Mouse (Mus musculus) hindbrain, embryonic 13.5 days (tissue): ENCODE results near the gene Glipr2. TPM values are rescaled to one million over a fixed set of nuclear protein-coding genes. Genes with fewer than 3 reads are reported as not detected.

Experiments used
- ATAC-seq: fragments of 200-750 bp; cut with Nextera tagmentation; 2 replicates; pipeline ENCODE4 v1.8.0; 2017; ENCODE audit warnings: moderate TSS enrichment; ENCODE audit not compliant: low FRiP score
- H3K27ac ChIP-seq: fragments of 300-500 bp; sonication (generic); 2 replicates; pipeline ENCODE4 v1.5.1; 2015; ENCODE audit warnings: inconsistent platforms, mild to moderate bottlenecking, moderate library complexity
- H3K27me3 ChIP-seq: fragments of 300-500 bp; sonication (generic); 2 replicates; pipeline ENCODE4 v1.6.1; 2015; ENCODE audit warnings: mild to moderate bottlenecking, inconsistent platforms
- H3K36me3 ChIP-seq: fragments of 300-500 bp; sonication (generic); 2 replicates; pipeline ENCODE4 v1.6.1; 2015; ENCODE audit warnings: mild to moderate bottlenecking, inconsistent platforms
- H3K4me1 ChIP-seq: fragments of 300-500 bp; sonication (generic); replicated peaks from 2 replicates; pipeline ENCODE4 v1.6.1; 2015; ENCODE audit warnings: inconsistent platforms
- H3K4me2 ChIP-seq: fragments of 300-500 bp; sonication (generic); 2 replicates; pipeline ENCODE4 v1.6.1; 2015; ENCODE audit warnings: inconsistent platforms, mild to moderate bottlenecking, moderate library complexity
- H3K4me3 ChIP-seq: fragments of 300-500 bp; sonication (generic); 2 replicates; pipeline ENCODE4 v1.5.1; 2015; ENCODE audit warnings: mild to moderate bottlenecking, inconsistent platforms
- H3K9ac ChIP-seq: fragments of 300-500 bp; sonication (generic); 2 replicates; pipeline ENCODE4 v1.6.1; 2015; ENCODE audit warnings: mild to moderate bottlenecking, inconsistent platforms
- H3K9me3 ChIP-seq: fragments of 300-500 bp; sonication (generic); 2 replicates; pipeline ENCODE4 v1.6.1; 2016; ENCODE audit warnings: inconsistent platforms
- WGBS: fragments of 180-500 bp; shearing (Covaris S2); methylation state at CpG from one replicate; pipeline ENCODE4 v1.1.7; 2015; 5-methylcytosine and 5-hydroxymethylcytosine counted together
- polyA plus RNA-seq: library from polyadenylated mRNA; unstranded; fragments of >200 nt; fragmentation: Nextera tagmentation; extraction: Ambion mirVana; gene quantifications from 2 replicates; pipeline ENCODE4 v1.2.1, GENCODE M21; 2015

Glipr2 gene
- polyA plus RNA-seq, 1 experiment from 2014 or later, result 48.5 TPM

DNA sequence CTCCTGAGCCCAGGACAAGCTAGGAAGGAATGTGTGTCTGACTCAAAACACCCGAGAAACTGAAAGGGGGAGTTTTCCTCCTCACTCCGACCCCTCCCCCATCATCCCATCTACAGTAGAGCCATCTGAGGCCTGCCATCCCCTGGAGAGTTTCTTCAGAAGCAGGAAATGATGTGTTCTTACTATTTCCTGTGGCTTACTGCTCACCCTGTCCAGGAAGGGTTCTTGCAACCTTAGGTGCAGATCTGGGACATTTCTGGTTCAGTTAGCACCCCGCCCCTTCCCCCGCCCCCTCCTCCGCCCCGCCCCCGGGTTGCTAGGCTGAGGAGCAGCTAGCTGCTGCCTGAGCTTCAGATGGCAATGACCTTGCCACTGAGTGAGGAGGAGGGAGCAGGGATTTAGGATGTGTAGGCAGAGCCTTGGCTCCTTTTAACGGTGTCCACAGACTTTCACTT lies 15.0 kb downstream of the Glipr2 start:
- Histone ChIP-seq H3K4me3 (no peak overlapping the region), H3K4me2 (peak overlapping the region; percentile 23; the same call in 1 of the 2 replicates), H3K27ac (peak overlapping the region; percentile 48), H3K4me1 (peaks cover 39% of the 10 kb centered on the region), H3K27me3 (no peaks in the 10 kb centered on the region), H3K36me3 (peaks cover 8% of the 10 kb centered on the region; the same call in 1 of the 2 replicates), H3K9me3 (no peaks in the 10 kb centered on the region), H3K9ac (no peak overlapping the region)
- ATAC-seq, result peak; percentile 47; the same call in 1 of the 2 replicates
- 2% methylated on average over 8 of the region's 8 CpGs for WGBS

DNA sequence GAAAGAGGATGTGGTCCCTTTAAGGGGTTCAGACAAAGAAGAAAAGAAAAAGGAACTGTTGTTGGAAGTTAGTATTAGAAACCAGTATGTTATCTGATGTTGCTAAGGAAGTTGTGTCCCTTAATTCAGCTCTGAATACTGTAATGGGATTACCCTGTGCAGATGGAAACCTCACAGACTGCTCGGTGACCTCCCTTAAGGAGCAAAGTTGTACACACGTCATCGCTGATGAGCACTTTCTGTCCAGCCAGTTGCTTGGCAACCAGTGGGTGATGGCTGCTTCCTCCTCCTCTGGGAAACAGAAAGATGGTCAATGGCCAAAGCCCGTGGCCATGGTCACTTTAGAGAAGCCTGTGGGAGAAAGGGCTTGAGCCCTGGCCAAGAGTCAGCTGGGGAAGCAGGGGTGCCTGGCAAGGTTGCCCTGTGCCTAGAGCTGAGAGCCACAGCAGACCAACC lies 16.4 kb downstream of the Glipr2 start:
- Histone ChIP-seq H3K9ac (no peak overlapping the region), H3K4me3 (no peak overlapping the region), H3K9me3 (no peaks in the 10 kb centered on the region), H3K27me3 (no peaks in the 10 kb centered on the region), H3K27ac (no peak overlapping the region), H3K4me1 (peaks cover 38% of the 10 kb centered on the region), H3K36me3 (peaks cover 12% of the 10 kb centered on the region; the same call in 1 of the 2 replicates), H3K4me2 (no peak overlapping the region)
- no peak for ATAC-seq
- WGBS, result 41% methylated on average over 4 of the region's 4 CpGs

DNA sequence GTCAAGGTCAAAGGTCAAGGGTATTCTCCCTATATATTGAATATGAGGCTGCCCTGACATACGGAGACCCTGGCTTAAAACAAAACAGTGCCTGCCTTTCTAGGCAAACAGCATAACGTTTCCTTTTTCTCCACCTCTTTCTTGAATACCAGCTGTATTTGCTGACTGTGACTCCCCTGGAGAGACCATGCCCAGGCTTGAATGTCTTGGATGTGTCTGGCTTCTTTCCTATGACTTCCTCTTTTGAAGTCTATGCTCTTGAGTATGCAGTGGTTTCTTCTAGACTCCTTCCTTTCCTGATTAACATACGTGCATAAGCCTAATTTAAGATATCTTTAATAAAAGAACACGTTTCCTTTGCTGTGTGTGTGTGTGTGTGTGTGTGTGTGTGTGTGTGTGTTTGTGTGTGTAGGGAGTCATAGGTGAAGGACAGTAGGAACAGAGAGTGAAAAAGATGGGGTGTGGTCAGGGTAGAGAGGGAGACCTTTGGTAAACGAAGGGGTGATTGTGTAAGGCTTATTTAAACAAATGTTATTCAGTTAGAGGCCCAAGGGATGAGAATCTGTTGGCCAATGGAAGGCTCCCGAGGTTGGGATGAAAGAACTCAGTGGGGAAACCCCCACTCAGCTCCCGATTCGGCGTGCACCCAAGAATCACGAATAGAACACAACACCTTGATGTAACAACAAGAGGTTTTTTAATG lies 17.9 kb downstream of the Glipr2 start:
- 79% methylated on average over 10 of the region's 10 CpGs for WGBS

DNA sequence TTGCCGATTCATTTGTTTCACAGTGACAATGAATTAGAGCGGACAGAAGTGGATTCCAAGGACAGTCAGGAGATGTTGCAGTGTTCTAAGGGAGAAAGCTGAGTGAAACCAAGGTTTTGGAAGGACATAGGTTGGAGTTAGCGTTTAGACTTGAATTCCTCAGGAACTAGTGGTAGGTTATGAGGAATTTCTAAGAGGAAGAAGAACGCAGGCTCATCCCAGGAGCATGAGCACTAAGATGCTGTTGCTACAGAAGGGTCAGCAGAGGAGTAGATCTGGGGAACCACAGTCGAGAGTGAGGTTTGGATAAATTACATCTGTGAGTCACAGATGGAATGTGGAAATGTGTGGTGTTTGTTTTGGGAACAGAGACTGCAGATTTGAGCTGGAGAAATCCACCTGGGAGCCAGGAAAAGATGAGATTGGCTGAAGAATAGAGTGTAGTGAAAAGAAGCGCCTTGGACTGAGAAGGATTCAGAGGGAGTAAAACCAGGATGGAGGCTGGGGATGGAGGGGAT lies 19.1 kb downstream of the Glipr2 start:
- H3K9ac ChIP-seq, result no peak overlapping the region
- no peaks in the 10 kb centered on the region for H3K27me3 ChIP-seq
- no peak overlapping the region for H3K4me3 ChIP-seq
- 0 out of 2 replicates have a peak, but pooled peaks cover 5% of the 10 kb centered on the region for H3K36me3 ChIP-seq
- no peak overlapping the region for H3K4me2 ChIP-seq
- H3K4me1 ChIP-seq, result peaks cover 33% of the 10 kb centered on the region
- H3K27ac ChIP-seq, result no peak overlapping the region
- no peaks in the 10 kb centered on the region for H3K9me3 ChIP-seq
- 85% methylated on average over 6 of the region's 6 CpGs for WGBS
- ATAC-seq, result no peak

More for the DNA sequence above, 17.9 kb downstream of the Glipr2 start:
- Histone ChIP-seq H3K9me3 (no peaks in the 10 kb centered on the region), H3K27me3 (no peaks in the 10 kb centered on the region), H3K4me3 (no peak overlapping the region), H3K4me2 (no peak overlapping the region), H3K4me1 (peaks cover 35% of the 10 kb centered on the region), H3K36me3 (peaks cover 12% of the 10 kb centered on the region; the same call in 1 of the 2 replicates), H3K9ac (no peak overlapping the region), H3K27ac (no peak overlapping the region)
- no peak for ATAC-seq

DNA sequence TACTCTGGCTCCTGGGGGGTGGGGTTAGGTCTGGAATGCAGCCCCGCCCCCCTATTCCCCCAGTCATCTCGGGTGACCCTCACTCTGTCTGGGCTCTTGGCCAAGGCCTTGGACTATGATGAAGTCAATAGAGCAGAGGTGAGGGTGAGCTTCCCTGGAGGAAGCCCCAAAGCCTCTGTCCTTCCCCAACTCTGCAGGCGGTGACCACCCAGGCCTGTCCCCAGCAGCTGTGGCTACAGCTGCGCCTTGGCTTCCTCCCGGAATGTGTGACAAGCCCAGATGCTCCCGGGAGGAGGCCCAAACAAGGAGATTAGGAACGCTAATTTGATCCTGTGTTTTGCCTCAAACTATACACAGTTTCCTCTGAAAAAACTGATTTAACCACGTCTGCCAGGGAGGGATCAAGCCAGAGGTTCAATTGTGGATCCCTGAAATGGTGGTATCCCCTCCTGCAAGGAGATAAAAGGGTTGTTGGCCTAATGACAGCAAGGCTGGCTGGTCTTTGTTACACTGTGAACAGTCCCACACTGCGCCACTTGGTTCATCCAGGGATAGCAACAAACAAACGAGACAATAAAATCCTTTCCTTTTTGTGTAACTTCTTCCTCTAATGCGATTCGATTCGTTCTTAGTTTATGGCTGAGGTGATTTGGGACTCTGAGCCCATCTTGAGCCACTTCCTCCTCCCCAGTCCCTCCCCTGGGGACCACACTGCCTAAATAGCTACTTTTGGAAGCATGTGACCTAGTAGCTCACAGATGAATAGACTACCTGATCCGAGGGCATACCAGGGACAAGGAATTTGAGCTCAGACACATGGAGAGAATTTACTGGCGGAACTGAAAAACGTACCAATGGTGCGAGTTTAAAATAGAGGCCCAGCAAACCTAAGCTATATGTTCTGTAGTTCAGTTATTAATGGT lies 21.6 kb downstream of the Glipr2 start:
- WGBS, result 24% methylated on average over 17 of the region's 17 CpGs
- 0 out of 2 replicates have a peak, but pooled peaks cover 5% of the 10 kb centered on the region for H3K36me3 ChIP-seq
- ATAC-seq, result no peak
- no peak overlapping the region for H3K4me2 ChIP-seq
- H3K27me3 ChIP-seq, result no peaks in the 10 kb centered on the region
- H3K9me3 ChIP-seq, result no peaks in the 10 kb centered on the region
- H3K27ac ChIP-seq, result peak overlapping the region; percentile 72
- no peak overlapping the region for H3K4me3 ChIP-seq
- H3K4me1 ChIP-seq, result peaks cover 19% of the 10 kb centered on the region
- H3K9ac ChIP-seq, result no peak overlapping the region

DNA sequence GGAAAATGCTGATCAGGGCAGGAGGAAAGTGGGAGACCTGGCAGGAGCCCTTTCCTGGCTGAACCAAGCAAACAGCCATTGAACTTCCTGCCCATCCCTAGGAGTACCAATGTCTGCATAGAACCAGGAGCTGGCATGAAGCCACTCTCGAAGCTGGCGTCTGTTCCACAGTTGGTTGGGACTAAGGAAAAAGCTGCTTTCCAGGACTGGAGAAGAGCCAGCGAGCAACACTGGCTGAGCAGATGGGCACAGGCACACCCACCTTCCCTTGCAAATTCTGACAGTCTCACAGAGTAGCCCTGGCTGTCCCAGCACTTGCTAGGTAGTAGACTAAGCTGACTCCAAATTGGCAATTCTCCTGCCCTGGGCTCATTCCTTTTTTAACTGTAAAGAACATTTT lies 22.5 kb downstream of the Glipr2 start:
- WGBS, result 57% methylated on average over 3 of the region's 3 CpGs

DNA sequence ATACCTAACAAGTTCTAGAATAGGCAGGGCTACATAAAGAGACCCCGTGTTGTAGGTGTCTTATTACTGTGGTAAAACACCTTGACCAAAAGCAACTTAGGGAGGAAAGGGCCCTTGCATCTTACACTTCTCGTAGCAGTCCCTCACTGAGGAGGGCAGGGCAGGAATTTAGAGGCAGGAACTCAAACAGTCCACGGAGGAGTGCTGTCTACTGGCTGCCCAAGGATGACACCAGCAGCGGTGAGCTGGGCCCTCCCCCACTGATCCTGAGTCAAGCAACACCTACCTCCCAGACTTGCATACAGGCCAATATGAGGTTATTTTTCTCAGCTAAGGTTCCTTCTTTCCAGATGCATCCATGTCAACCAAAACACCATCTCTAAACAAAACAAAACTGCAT lies 23.0 kb downstream of the Glipr2 start:
- no peaks in the 10 kb centered on the region for H3K9me3 ChIP-seq
- H3K4me2 ChIP-seq, result no peak overlapping the region
- H3K27me3 ChIP-seq, result no peaks in the 10 kb centered on the region
- WGBS, result 86% methylated on average over 4 of the region's 4 CpGs
- peaks cover 19% of the 10 kb centered on the region for H3K4me1 ChIP-seq
- H3K9ac ChIP-seq, result no peak overlapping the region
- no peak overlapping the region for H3K27ac ChIP-seq
- no peak for ATAC-seq
- no peak overlapping the region for H3K4me3 ChIP-seq
- 0 out of 2 replicates have a peak, but pooled peaks cover 5% of the 10 kb centered on the region for H3K36me3 ChIP-seq

More for the DNA sequence above, 22.5 kb downstream of the Glipr2 start:
- H3K36me3 ChIP-seq, result 0 out of 2 replicates have a peak, but pooled peaks cover 5% of the 10 kb centered on the region
- no peak overlapping the region for H3K27ac ChIP-seq
- no peak overlapping the region for H3K9ac ChIP-seq
- H3K9me3 ChIP-seq, result no peaks in the 10 kb centered on the region
- peaks cover 19% of the 10 kb centered on the region for H3K4me1 ChIP-seq
- no peaks in the 10 kb centered on the region for H3K27me3 ChIP-seq
- no peak overlapping the region for H3K4me3 ChIP-seq
- no peak for ATAC-seq
- no peak overlapping the region for H3K4me2 ChIP-seq

DNA sequence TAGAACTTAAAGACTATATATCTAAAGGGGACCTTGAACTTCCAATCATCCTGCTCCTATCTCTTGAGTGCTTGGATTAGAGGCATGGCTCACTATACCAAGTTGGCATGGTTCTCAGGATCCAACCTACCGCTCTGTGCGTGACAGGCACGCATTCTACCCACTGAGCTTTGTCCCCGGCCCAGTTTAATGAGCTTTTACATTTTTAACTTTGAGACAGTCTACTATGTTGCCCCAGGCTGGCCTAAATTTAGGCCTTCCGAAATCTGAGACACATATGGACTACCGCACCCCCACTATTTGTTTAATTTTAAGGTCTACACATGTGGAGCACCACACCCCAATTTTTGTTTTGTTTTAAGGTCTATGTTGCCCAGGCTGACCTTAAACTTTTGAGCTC lies 23.6 kb downstream of the Glipr2 start:
- no peak overlapping the region for H3K4me3 ChIP-seq
- no peaks in the 10 kb centered on the region for H3K9me3 ChIP-seq
- WGBS, result 92% methylated on average over 6 of the region's 6 CpGs
- 0 out of 2 replicates have a peak, but pooled peaks cover 5% of the 10 kb centered on the region for H3K36me3 ChIP-seq
- H3K27me3 ChIP-seq, result no peaks in the 10 kb centered on the region
- H3K4me1 ChIP-seq, result peaks cover 19% of the 10 kb centered on the region
- ATAC-seq, result no peak
- no peak overlapping the region for H3K4me2 ChIP-seq
- no peak overlapping the region for H3K27ac ChIP-seq
- H3K9ac ChIP-seq, result no peak overlapping the region

DNA sequence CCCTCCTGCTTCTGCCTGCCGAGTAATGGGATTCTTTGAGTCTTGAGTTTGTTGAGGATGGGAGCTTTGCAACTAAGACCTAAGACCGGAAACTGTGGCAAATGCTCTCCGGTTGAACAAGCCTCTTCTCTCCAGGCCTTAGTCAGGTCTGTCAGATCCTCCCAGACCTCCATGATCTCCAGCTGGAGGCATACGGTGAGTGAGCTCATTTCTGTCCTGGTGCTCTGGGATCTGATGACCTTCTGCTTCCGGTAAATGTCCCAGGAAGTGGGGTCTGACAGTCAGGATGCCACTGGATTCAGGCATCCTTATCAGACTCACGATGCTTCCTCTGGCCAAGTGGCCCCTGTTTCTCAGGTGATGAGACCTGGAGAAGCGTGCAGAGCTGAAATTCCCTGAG lies 24.1 kb downstream of the Glipr2 start:
- H3K4me2 ChIP-seq, result no peak overlapping the region
- no peak overlapping the region for H3K9ac ChIP-seq
- peaks cover 19% of the 10 kb centered on the region for H3K4me1 ChIP-seq
- no peak overlapping the region for H3K27ac ChIP-seq
- H3K9me3 ChIP-seq, result no peaks in the 10 kb centered on the region
- ATAC-seq, result no peak
- H3K36me3 ChIP-seq, result 0 out of 2 replicates have a peak, but pooled peaks cover 5% of the 10 kb centered on the region
- no peak overlapping the region for H3K4me3 ChIP-seq
- no peaks in the 10 kb centered on the region for H3K27me3 ChIP-seq
- 88% methylated on average over 7 of the region's 7 CpGs for WGBS

DNA sequence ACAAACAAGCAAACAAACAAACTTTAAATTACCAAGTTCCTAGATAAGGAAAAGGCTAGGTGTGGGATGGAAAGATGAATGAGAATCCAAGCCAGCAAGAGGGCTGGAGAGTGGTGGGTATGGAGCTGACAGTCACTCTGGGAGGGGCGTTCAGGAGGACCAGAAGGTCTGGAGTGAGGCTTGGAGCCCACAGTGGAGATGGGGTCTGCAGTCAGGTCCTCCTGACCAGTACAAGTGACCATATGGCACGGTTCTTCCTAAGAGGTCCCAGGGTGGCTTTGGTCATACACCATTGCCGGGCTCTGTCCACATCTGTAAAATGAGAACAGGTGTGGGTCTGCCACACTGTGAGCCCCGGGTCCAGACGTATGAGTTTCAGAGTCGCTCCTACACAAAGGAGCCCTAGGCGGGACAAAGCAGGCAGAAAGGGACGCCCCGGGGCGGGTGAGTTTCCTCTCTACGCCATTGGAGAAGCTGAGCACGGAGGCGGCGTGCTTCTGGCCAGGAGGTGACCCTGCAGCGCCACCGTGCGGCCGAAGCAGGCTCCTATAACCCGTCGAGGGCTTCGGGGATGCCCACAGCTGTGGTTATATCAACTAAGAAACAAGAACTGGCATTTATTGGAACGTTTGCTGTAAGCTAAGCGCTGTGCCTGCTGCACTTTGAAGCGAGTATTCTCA lies 25.0 kb downstream of the Glipr2 start:
- Histone ChIP-seq H3K27ac (no peak overlapping the region; the same call in 1 of the 2 replicates), H3K36me3 (0 out of 2 replicates have a peak, but pooled peaks cover 4% of the 10 kb centered on the region), H3K9me3 (no peaks in the 10 kb centered on the region), H3K9ac (peak overlapping the region; percentile 62), H3K4me1 (peaks cover 19% of the 10 kb centered on the region), H3K27me3 (no peaks in the 10 kb centered on the region), H3K4me2 (peak overlapping the region; percentile 55), H3K4me3 (peak overlapping the region; percentile 31)
- WGBS, result 2% methylated on average over 24 of the region's 24 CpGs
- peak; percentile 95 for ATAC-seq

DNA sequence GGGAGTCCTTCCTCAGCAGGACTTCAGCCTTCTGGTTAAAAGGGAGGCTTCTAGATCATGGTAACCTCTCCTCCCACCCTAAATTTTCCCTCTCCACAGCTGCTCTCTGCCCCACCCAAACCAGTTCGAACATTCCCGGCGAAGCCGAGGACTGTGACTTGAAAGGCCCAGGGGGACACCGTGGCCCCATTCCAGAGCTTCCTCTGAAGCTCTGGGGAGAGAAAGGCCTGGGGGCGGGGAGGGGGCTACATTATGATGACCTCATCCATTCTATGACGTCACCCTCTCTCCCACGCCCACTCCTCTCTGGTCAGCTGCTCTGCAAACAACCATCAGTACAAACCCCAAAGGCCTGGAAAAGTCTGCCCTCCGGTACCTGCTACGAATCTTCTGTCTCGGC lies 26.0 kb downstream of the Glipr2 start, which contains the start of gene Ccin:
Gene Ccin, plus strand, starts transcription at position 303 of the 400 bp plus-strand sequence.
- Histone ChIP-seq H3K36me3 (no peaks in the 10 kb centered on the region), H3K27me3 (no peaks in the 10 kb centered on the region), H3K4me2 (peak within 1 kb of the TSS; percentile 55), H3K4me3 (peak within 1 kb of the TSS; percentile 31), H3K9ac (peak within 1 kb of the TSS; percentile 62), H3K4me1 (peaks cover 16% of the 10 kb centered on the region), H3K27ac (no peak within 1 kb of the TSS; the same call in 1 of the 2 replicates), H3K9me3 (no peaks in the 10 kb centered on the region)
- 82% methylated on average over 11 of the region's 11 CpGs for WGBS
- ATAC-seq, result no peak
